Mouse (Mus musculus): ENCODE data around the gene Ktn1.
A peak's percentile ranks its signal among the peaks of the same experiment; 100 is the strongest.

Ktn1 gene

DNA sequence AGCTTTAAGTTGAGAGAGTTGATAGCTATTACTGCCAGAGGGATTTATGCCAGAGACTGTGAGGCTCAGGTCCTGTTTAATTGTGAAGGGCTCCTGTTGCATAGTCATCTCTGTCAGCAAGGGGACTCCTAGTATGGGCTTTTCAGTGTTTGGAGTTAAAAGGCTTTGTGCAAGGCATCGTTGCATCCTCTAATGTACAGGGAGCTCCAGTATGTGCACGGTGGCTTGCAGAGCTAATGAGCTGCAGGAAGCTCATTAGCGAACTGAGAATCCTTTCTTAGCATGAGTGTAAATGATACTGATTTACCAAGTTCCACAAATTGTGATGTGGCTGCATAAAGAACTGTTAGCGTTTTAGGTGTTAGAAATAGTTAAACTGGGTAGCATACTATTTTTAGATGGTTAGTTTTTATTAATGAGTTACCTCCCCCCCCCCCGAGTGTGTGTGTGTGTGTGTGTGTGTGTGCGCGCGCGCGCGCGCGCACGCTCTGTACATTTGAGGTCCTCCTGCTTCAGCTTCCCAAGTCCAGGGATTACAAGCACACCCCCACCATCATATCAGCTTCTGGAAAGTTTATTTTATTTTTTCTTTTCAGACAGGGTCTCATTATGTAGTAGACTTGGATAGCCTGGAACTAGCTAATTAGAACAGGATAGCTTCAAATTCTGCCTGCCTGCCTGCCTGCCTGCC is 69.8 kb downstream of the Ktn1 start:
- H3K27me3 ChIP-seq (ENCODE audit: control insufficient read depth, insufficient read depth, low read length, poor library complexity, severe bottlenecking), result no peaks in the 10 kb centered on the region
- H3K36me3 ChIP-seq (ENCODE audit: control insufficient read depth, insufficient read depth, low read length, poor library complexity, severe bottlenecking), result peaks cover 9% of the 10 kb centered on the region; the same call in 1 of the 2 replicates
- no peak for DNase-seq (ENCODE audit: low read depth, low spot score)

DNA sequence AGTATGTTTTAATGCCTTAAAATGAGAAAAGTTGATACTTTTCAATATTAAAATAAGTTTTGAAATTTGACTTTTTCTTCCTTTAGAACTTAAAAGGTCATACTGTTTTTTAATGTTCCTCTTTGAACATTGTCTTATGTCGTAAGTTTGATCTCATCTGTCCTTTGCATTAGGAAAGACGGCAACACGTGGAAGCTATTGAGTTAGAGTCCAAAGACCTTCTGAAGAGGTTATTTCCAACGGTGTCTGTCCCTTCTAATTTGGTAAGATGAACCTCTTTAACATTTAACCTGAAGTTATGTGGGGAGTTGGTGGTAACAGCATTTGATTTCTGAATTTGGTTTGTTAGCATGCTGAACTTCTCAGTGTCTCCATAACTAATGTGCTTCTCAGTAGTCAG is 71.8 kb downstream of the Ktn1 start:
- DNase-seq (ENCODE audit: low read depth, low spot score), result no peak
- Histone ChIP-seq H3K36me3 (ENCODE audit: control insufficient read depth, insufficient read depth, low read length, poor library complexity, severe bottlenecking) (peaks cover 12% of the 10 kb centered on the region), H3K27me3 (ENCODE audit: control insufficient read depth, insufficient read depth, low read length, poor library complexity, severe bottlenecking) (no peaks in the 10 kb centered on the region)

DNA sequence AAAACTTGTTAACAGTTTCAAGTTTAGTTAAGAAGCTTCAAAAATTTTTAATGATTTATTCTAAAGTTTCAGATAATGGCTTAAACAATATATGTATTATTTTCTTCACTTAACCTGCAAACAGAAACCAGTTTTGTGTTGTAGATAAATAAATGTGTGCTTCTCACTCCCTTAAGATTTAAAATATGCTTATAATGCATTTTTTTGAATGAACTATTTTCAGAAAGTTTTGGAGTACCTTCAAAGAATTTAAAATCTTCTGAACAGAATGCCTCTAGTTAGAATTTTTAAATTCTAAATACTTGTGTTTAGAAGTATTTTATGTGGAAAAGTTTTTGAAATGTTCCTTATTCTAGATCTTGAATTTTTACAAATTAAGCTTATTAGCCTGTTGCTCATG is 74.8 kb downstream of the Ktn1 start:
- H3K27me3 ChIP-seq (ENCODE audit: control insufficient read depth, insufficient read depth, low read length, poor library complexity, severe bottlenecking), result no peaks in the 10 kb centered on the region
- H3K36me3 ChIP-seq (ENCODE audit: control insufficient read depth, insufficient read depth, low read length, poor library complexity, severe bottlenecking), result peaks cover 18% of the 10 kb centered on the region

GRCm38 (mm10) chr14:47728594-47728993 is 80.3 kb downstream of the Ktn1 start:
- peaks cover 27% of the 10 kb centered on the region for H3K36me3 ChIP-seq (ENCODE audit: control insufficient read depth, insufficient read depth, low read length, poor library complexity, severe bottlenecking)
- no peak for DNase-seq (ENCODE audit: low read depth, low spot score)
- H3K27me3 ChIP-seq (ENCODE audit: control insufficient read depth, insufficient read depth, low read length, poor library complexity, severe bottlenecking), result no peaks in the 10 kb centered on the region

More for the DNA sequence above, 74.8 kb downstream of the Ktn1 start:
- no peak for DNase-seq (ENCODE audit: low read depth, low spot score)

DNA sequence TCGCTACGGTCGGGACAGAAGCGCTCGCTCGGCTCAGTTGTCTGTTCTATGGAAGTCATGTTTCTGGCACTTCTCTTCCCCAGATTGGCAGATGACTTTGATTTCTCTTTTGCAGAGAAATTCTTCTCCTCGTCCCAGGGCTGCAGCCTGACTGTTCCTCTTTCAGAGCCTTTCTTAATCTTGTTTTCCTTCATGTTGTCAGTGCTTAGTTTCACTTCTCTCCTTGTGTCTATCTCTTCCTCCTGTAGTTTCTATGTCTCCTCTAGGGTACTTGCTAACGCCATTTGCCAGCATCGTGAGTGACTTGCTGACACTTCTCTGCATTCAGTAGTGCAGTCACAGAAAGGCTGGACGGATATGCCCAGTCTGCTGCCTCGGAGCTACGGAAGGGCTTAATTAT is 87.1 kb downstream of the Ktn1 start:
- DNase-seq (ENCODE audit: low read depth, low spot score), result peak; percentile 54
- H3K27me3 ChIP-seq (ENCODE audit: control insufficient read depth, insufficient read depth, low read length, poor library complexity, severe bottlenecking), result no peaks in the 10 kb centered on the region

DNA sequence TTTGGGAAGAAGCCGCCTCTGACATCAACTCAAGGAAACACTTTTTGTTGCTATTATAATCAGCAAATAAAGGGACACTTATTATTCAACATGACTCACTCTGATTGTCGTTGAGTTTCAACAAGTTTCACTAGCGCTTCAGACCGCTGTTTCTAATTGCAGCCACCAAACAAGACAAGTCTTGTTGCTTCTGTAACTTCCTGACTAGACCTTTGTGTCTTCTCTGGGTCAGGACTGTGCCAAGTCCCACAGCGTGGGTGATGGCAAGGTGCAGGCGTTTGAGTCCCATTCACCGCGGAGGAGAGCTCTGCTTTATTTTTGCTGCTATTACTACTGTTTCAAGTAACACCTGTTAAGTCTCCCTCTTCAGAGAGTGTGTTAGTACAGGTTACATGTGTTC is 88.2 kb downstream of the Ktn1 start:
- Histone ChIP-seq H3K36me3 (ENCODE audit: control insufficient read depth, insufficient read depth, low read length, poor library complexity, severe bottlenecking) (peaks cover 7% of the 10 kb centered on the region), H3K27me3 (ENCODE audit: control insufficient read depth, insufficient read depth, low read length, poor library complexity, severe bottlenecking) (no peaks in the 10 kb centered on the region)
- no peak for DNase-seq (ENCODE audit: low read depth, low spot score)

More for the DNA sequence above, 87.1 kb downstream of the Ktn1 start:
- H3K36me3 ChIP-seq (ENCODE audit: control insufficient read depth, insufficient read depth, low read length, poor library complexity, severe bottlenecking), result peaks cover 8% of the 10 kb centered on the region; the same call in 1 of the 2 replicates

GRCm38 (mm10) chr14:47740316-47740996 is 92.2 kb downstream of the Ktn1 start:
- peaks cover 4% of the 10 kb centered on the region for H3K36me3 ChIP-seq (ENCODE audit: control insufficient read depth, insufficient read depth, low read length, poor library complexity, severe bottlenecking)
- no peaks in the 10 kb centered on the region for H3K27me3 ChIP-seq (ENCODE audit: control insufficient read depth, insufficient read depth, low read length, poor library complexity, severe bottlenecking)
- no peak for DNase-seq (ENCODE audit: low read depth, low spot score)

- Histone ChIP-seq H3K27me3 (ENCODE audit: control insufficient read depth, insufficient read depth, low read length, poor library complexity, severe bottlenecking) (no peaks in the 10 kb centered on the region), H3K36me3 (ENCODE audit: control insufficient read depth, insufficient read depth, low read length, poor library complexity, severe bottlenecking) (peaks cover 4% of the 10 kb centered on the region)
- no peak for DNase-seq (ENCODE audit: low read depth, low spot score)
Measured at GRCm38 (mm10) chr14:47741046-47741445, 92.8 kb downstream of the Ktn1 start.

DNA sequence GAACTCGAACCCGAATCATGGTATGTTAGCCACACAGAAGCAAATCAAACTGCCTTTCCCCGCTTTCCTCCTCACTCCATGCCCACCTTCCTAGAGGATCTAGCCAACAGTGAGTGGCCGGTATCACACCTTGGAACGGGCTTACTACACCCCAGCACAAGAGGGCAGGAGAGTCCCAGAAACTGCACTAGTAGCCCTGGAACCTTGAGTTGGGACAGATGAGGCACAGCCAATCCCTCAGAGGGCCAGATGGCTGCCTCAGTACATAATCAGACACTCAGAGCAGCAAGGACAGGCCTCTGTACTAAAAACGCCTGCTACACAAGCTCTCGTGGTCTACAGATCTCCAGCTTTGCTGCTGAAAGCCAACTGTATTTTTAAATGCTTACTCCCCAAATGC is 94.4 kb downstream of the Ktn1 start:
- peaks cover 4% of the 10 kb centered on the region for H3K36me3 ChIP-seq (ENCODE audit: control insufficient read depth, insufficient read depth, low read length, poor library complexity, severe bottlenecking)
- DNase-seq (ENCODE audit: low read depth, low spot score), result no peak
- no peaks in the 10 kb centered on the region for H3K27me3 ChIP-seq (ENCODE audit: control insufficient read depth, insufficient read depth, low read length, poor library complexity, severe bottlenecking)

DNA sequence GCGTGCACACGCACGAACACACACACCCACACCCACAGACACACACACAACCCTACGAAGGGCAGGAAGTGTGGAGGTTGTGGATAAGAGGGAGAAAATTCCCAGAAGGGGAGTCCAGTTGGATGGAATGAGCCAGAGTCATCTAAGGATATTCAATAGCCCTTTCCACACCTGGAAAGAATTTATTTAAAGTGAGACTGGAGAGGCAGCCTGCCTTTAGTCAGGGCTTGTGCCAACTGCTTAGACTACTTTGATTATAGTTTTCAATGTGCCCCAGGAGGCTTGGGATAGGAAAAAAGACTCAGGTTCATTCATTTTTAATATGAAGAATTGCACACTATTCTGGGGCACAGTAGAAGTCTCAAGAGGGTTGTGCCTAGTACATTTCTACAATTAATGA is 96.8 kb downstream of the Ktn1 start:
- DNase-seq (ENCODE audit: low read depth, low spot score), result no peak
- Histone ChIP-seq H3K36me3 (ENCODE audit: control insufficient read depth, insufficient read depth, low read length, poor library complexity, severe bottlenecking) (peaks cover 2% of the 10 kb centered on the region), H3K27me3 (ENCODE audit: control insufficient read depth, insufficient read depth, low read length, poor library complexity, severe bottlenecking) (no peaks in the 10 kb centered on the region)

GRCm38 (mm10) chr14:47747536-47747935 is 99.3 kb downstream of the Ktn1 start:
- Histone ChIP-seq H3K27me3 (ENCODE audit: control insufficient read depth, insufficient read depth, low read length, poor library complexity, severe bottlenecking) (no peaks in the 10 kb centered on the region), H3K36me3 (ENCODE audit: control insufficient read depth, insufficient read depth, low read length, poor library complexity, severe bottlenecking) (no peaks in the 10 kb centered on the region; the same call in 1 of the 2 replicates)
- no peak for DNase-seq (ENCODE audit: low read depth, low spot score)

- Histone ChIP-seq H3K36me3 (ENCODE audit: control insufficient read depth, insufficient read depth, low read length, poor library complexity, severe bottlenecking) (no peaks in the 10 kb centered on the region), H3K27me3 (ENCODE audit: control insufficient read depth, insufficient read depth, low read length, poor library complexity, severe bottlenecking) (no peaks in the 10 kb centered on the region)
- no peak for DNase-seq (ENCODE audit: low read depth, low spot score)
Measured at GRCm38 (mm10) chr14:47748714-47749113, 100.5 kb downstream of the Ktn1 start.

GRCm38 (mm10) chr14:47751422-47752205 is 103.4 kb downstream of the Ktn1 start:
- DNase-seq (ENCODE audit: low read depth, low spot score), result peak; percentile 38
- Histone ChIP-seq H3K27me3 (ENCODE audit: control insufficient read depth, insufficient read depth, low read length, poor library complexity, severe bottlenecking) (no peaks in the 10 kb centered on the region), H3K36me3 (ENCODE audit: control insufficient read depth, insufficient read depth, low read length, poor library complexity, severe bottlenecking) (no peaks in the 10 kb centered on the region)

DNA sequence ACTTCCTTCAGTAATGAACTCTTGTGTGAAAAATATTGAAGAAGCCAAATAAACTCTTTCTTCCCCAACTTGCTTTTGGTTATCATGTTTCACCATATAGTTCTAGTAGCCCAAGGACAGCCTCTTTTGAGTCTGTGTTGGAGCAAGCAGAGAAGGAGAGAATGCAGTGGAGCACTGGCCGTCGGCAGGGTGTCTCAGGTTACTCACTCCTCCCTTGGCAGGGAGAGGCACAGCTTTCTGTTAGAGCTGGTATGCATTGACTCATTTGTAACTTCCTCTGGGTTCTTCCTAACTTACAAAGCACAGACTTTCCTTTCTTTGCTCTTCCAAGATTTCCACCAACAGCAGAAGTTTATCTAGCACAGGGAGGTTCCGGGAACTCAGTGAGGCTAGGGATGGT is 105.3 kb downstream of the Ktn1 start:
- Histone ChIP-seq H3K36me3 (ENCODE audit: control insufficient read depth, insufficient read depth, low read length, poor library complexity, severe bottlenecking) (no peaks in the 10 kb centered on the region), H3K27me3 (ENCODE audit: control insufficient read depth, insufficient read depth, low read length, poor library complexity, severe bottlenecking) (no peaks in the 10 kb centered on the region)
- no peak for DNase-seq (ENCODE audit: low read depth, low spot score)
